Mouse (Mus musculus) small intestine, adult 2 months (tissue): ENCODE results near the gene Dctn3. TPM values are rescaled to one million over a fixed set of nuclear protein-coding genes. Genes with fewer than 3 reads are reported as not detected.
A peak's percentile ranks its signal among the peaks of the same experiment; 100 is the strongest.
"Not testable (repeated sequence)": the region's sequence is repeated elsewhere in the genome, so short reads cannot be mapped to it uniquely, and the experiment has no call there.

Experiments used
- H3K27ac ChIP-seq: fragments of 200-500 bp; 2 replicates; pipeline ENCODE4 v1.5.1; 2012; ENCODE audit warnings: low read depth, low read length, control low read depth, inconsistent platforms; ENCODE audit not compliant: insufficient read depth
- H3K27me3 ChIP-seq: fragments of 200-500 bp; 2 replicates; pipeline ENCODE4 v1.6.1; 2012; ENCODE audit warnings: mild to moderate bottlenecking, moderate library complexity, low read length, inconsistent platforms; ENCODE audit not compliant: control insufficient read depth, insufficient read depth
- H3K36me3 ChIP-seq: fragments of 200-500 bp; 2 replicates; pipeline ENCODE4 v1.6.1; 2012; ENCODE audit warnings: mild to moderate bottlenecking, low read length, control low read depth, inconsistent platforms; ENCODE audit not compliant: control insufficient read depth, insufficient read depth
- H3K4me1 ChIP-seq: fragments of 200-500 bp; 2 replicates; pipeline ENCODE4 v1.6.1; 2012; ENCODE audit warnings: low read length, inconsistent platforms, mixed read lengths; ENCODE audit not compliant: control insufficient read depth, insufficient read depth, insufficient read length
- H3K4me3 ChIP-seq: fragments of 200-500 bp; 2 replicates; pipeline ENCODE4 v1.5.1; 2012; ENCODE audit warnings: low read depth, mild to moderate bottlenecking, control low read depth, inconsistent platforms, low read length, moderate library complexity
- CTCF ChIP-seq: fragments of 200-500 bp; IDR thresholded peaks from 2 replicates; pipeline ENCODE4 v1.5.1; 2012; ENCODE audit warnings: low read depth, mild to moderate bottlenecking, control low read depth, inconsistent platforms, low read length, moderate library complexity, mixed read lengths; ENCODE audit not compliant: insufficient replicate concordance, insufficient read length; ENCODE audit errors: extremely low read depth
- WGBS: fragments of 180-500 bp; shearing (Covaris S2); methylation state at CpG from one replicate; pipeline ENCODE4 v1.1.7; 2018; 5-methylcytosine and 5-hydroxymethylcytosine counted together
- polyA plus RNA-seq: library from polyadenylated mRNA; depleted of rRNA; stranded (reverse); fragments of >200 nt; gene quantifications from 2 replicates; pipeline ENCODE4 v1.2.3, GENCODE M21; 2012

Gene Dctn3
- polyA plus RNA-seq, 1 experiment, result 69.5 TPM

GRCm38 (mm10) chr4:41696930-41697841 is 25.8 kb downstream of the Dctn3 start, which contains the start of gene Cntfr:
Gene Cntfr (minus strand): TSS chr4:41697089.
- WGBS, result 12% methylated on average over 37 of the region's 40 CpGs
- peak within 1 kb of the TSS; percentile 33; the same call in 1 of the 2 replicates for H3K4me3 ChIP-seq
- not testable (repeated sequence) for H3K4me1 ChIP-seq, H3K27me3 ChIP-seq, H3K36me3 ChIP-seq, H3K27ac ChIP-seq
- peak; percentile 51 for TF ChIP-seq CTCF

- H3K4me3 ChIP-seq, H3K27me3 ChIP-seq, H3K27ac ChIP-seq, H3K4me1 ChIP-seq, H3K36me3 ChIP-seq: not testable (repeated sequence)
- WGBS, result 7% methylated on average over 14 of the region's 15 CpGs
Observed at GRCm38 (mm10) chr4:41696452-41696851, 26.5 kb downstream of the Dctn3 start.

- 6% methylated on average over 17 of the region's 38 CpGs for WGBS
- not testable (repeated sequence) for H3K4me1 ChIP-seq, H3K27ac ChIP-seq, H3K4me3 ChIP-seq, H3K27me3 ChIP-seq, H3K36me3 ChIP-seq
Observed at GRCm38 (mm10) chr4:41695800-41696199, 27.2 kb downstream of the Dctn3 start.

GRCm38 (mm10) chr4:41693511-41693910 is 29.5 kb downstream of the Dctn3 start:
- H3K4me1 ChIP-seq, H3K4me3 ChIP-seq, H3K27me3 ChIP-seq, H3K36me3 ChIP-seq, H3K27ac ChIP-seq: not testable (repeated sequence)
- WGBS, result 16% methylated on average over 4 of the region's 4 CpGs

GRCm38 (mm10) chr4:41690014-41690413 is 33.0 kb downstream of the Dctn3 start:
- H3K4me3 ChIP-seq, H3K4me1 ChIP-seq, H3K36me3 ChIP-seq, H3K27me3 ChIP-seq, H3K27ac ChIP-seq: not testable (repeated sequence)
- WGBS, result no CpG with 5 or more reads among the region's 4 CpGs

GRCm38 (mm10) chr4:41688562-41688961 is 34.4 kb downstream of the Dctn3 start:
- H3K27me3 ChIP-seq, H3K36me3 ChIP-seq, H3K4me3 ChIP-seq, H3K4me1 ChIP-seq, H3K27ac ChIP-seq: not testable (repeated sequence)
- 63% methylated on average over 1 of the region's 1 CpGs for WGBS

- WGBS, result 50% methylated on average over 10 of the region's 10 CpGs
- H3K4me3 ChIP-seq, H3K4me1 ChIP-seq, H3K27ac ChIP-seq, H3K36me3 ChIP-seq, H3K27me3 ChIP-seq: not testable (repeated sequence)
Observed at GRCm38 (mm10) chr4:41685882-41686492, 37.0 kb downstream of the Dctn3 start.

- not testable (repeated sequence) for H3K4me1 ChIP-seq, H3K27ac ChIP-seq, H3K4me3 ChIP-seq, H3K36me3 ChIP-seq, H3K27me3 ChIP-seq
- 4% methylated on average over 14 of the region's 14 CpGs for WGBS
Observed at GRCm38 (mm10) chr4:41684931-41685453, 38.0 kb downstream of the Dctn3 start.

GRCm38 (mm10) chr4:41684131-41684930 is 38.6 kb downstream of the Dctn3 start:
- not testable (repeated sequence) for H3K27ac ChIP-seq, H3K27me3 ChIP-seq, H3K36me3 ChIP-seq, H3K4me1 ChIP-seq, H3K4me3 ChIP-seq
- 8% methylated on average over 27 of the region's 27 CpGs for WGBS

- H3K4me1 ChIP-seq, H3K4me3 ChIP-seq, H3K27ac ChIP-seq, H3K27me3 ChIP-seq, H3K36me3 ChIP-seq: not testable (repeated sequence)
- 7% methylated on average over 5 of the region's 27 CpGs for WGBS
Observed at GRCm38 (mm10) chr4:41683303-41683702, 39.7 kb downstream of the Dctn3 start.
